14 mouse cellular contexts compared by ENCODE assay signal in genomic region chr14:99349606-99350005, GRCm38 (mm10).
"Had no signal": no experiment of that assay in that cellular context is flagged by ENCODE, and none has a peak within 500 bp of the region (broad histone marks: within the 10 kb centered on the region; RNA-seq: fewer than 3 reads in every experiment).

No protein-coding gene starts in this region.

- H3K27me3 ChIP-seq: midbrain, embryonic 13.5 days; neural tube, embryonic 12.5 days; stomach, embryonic 15.5 days had no signal

- H3K9ac ChIP-seq: lung, embryonic 14.5 days; midbrain, embryonic 13.5 days; neural tube, embryonic 12.5 days; stomach, embryonic 15.5 days had no signal

- H3K9me3 ChIP-seq: midbrain, embryonic 10.5 days; midbrain, embryonic 13.5 days; neural tube, embryonic 12.5 days; stomach, embryonic 15.5 days had no signal

- H3K36me3 ChIP-seq: midbrain, embryonic 10.5 days; midbrain, embryonic 13.5 days; neural tube, embryonic 12.5 days; stomach, embryonic 15.5 days had no signal

- H3K27ac ChIP-seq: midbrain, embryonic 13.5 days; neural tube, embryonic 12.5 days; stomach, embryonic 15.5 days; stomach, postnatal 0 days had no signal

- DNase-seq: lung, adult 18-20 months; lung, embryonic 14.5 days; lung, postnatal 10 days; lung, postnatal 4 days; right cerebral cortex, postnatal 14 days; thymus, adult 2 months; thymus, postnatal 25 days; thymus, postnatal 4 days had no signal

- H3K4me1 ChIP-seq: neural tube, embryonic 12.5 days; stomach, embryonic 15.5 days had no signal

- H3K4me2 ChIP-seq: lung, embryonic 14.5 days; midbrain, embryonic 13.5 days; neural tube, embryonic 12.5 days; stomach, embryonic 15.5 days had no signal

- ATAC-seq: midbrain, embryonic 13.5 days; midbrain, embryonic 16.5 days had no signal

- H3K4me3 ChIP-seq: midbrain, embryonic 10.5 days; midbrain, embryonic 13.5 days; neural tube, embryonic 12.5 days; stomach, embryonic 15.5 days had no signal
